Mouse (Mus musculus) midbrain, postnatal 0 days (tissue): ENCODE results near the gene Epha2. TPM values are rescaled to one million over a fixed set of nuclear protein-coding genes. Genes with fewer than 3 reads are reported as not detected.

Experiments
- ATAC-seq: fragments of 200-750 bp; cut with Nextera tagmentation; 2 replicates; pipeline ENCODE4 v1.8.0; 2017; ENCODE audit warnings: moderate number of reproducible peaks, mild to moderate bottlenecking, moderate TSS enrichment, moderate library complexity; ENCODE audit not compliant: low FRiP score
- DNase-seq: peaks from one replicate; pipeline ENCODE4 v3.0.0-alpha.2; 2015; ENCODE audit warnings: low spot score
- H3K27ac ChIP-seq: fragments of 300-500 bp; sonication (generic); 2 replicates; pipeline ENCODE4 v1.5.1; 2014; ENCODE audit warnings: low read depth, mild to moderate bottlenecking, low read length, mixed read lengths
- H3K27me3 ChIP-seq: fragments of 300-500 bp; sonication (generic); 2 replicates; pipeline ENCODE4 v1.6.1; 2014; ENCODE audit warnings: low read length, control low read depth, mixed read lengths; ENCODE audit not compliant: insufficient read depth
- H3K36me3 ChIP-seq: fragments of 300-500 bp; sonication (generic); 2 replicates; pipeline ENCODE4 v1.6.1; 2014; ENCODE audit warnings: low read length, control low read depth, mixed read lengths; ENCODE audit not compliant: insufficient read depth
- H3K4me1 ChIP-seq: fragments of 300-500 bp; sonication (generic); 2 replicates; pipeline ENCODE4 v1.6.1; 2014; ENCODE audit warnings: mild to moderate bottlenecking, control low read depth, antibody characterized with exemption, low read length, mixed read lengths; ENCODE audit not compliant: insufficient read depth
- H3K4me2 ChIP-seq: fragments of 300-500 bp; sonication (generic); 2 replicates; pipeline ENCODE4 v1.6.1; 2014; ENCODE audit warnings: low read depth, mild to moderate bottlenecking, low read length, mixed read lengths; ENCODE audit not compliant: poor library complexity, severe bottlenecking
- H3K4me3 ChIP-seq: fragments of 300-500 bp; sonication (generic); 2 replicates; pipeline ENCODE4 v1.5.1; 2014; ENCODE audit warnings: low read depth, mild to moderate bottlenecking, low read length, moderate library complexity
- H3K9ac ChIP-seq: fragments of 300-500 bp; sonication (generic); replicated peaks from 2 replicates; pipeline ENCODE4 v1.6.1; 2014; ENCODE audit warnings: mild to moderate bottlenecking, low read length, moderate library complexity, mixed read lengths; ENCODE audit not compliant: poor library complexity, severe bottlenecking
- H3K9me3 ChIP-seq: fragments of 300-500 bp; sonication (generic); 2 replicates; pipeline ENCODE4 v1.6.1; 2016; ENCODE audit warnings: low read length, control low read depth
- CTCF ChIP-seq: IDR thresholded peaks from 2 replicates; pipeline ENCODE4 v1.5.1; 2016; ENCODE audit warnings: antibody characterized with exemption, mild to moderate bottlenecking
- WGBS: fragments of 180-500 bp; shearing (Covaris S2); extraction: QIAGEN DNeasy Blood & Tissue Kit; methylation state at CpG from one replicate; pipeline ENCODE4 v1.1.7; 2014; 5-methylcytosine and 5-hydroxymethylcytosine counted together
- polyA plus RNA-seq: library from polyadenylated mRNA; unstranded; fragments of >200 nt; fragmentation: Nextera tagmentation; extraction: Ambion mirVana; gene quantifications from 2 replicates; pipeline ENCODE4 v1.2.1, GENCODE M21; 2015
- total RNA-seq: library from RNA; depleted of rRNA; stranded (reverse); fragments of >200 nt; gene quantifications from 2 replicates; pipeline ENCODE4 v1.2.3, GENCODE M21; 2014

The Epha2 gene
- total and polyA plus RNA-seq, 2 experiments from 2014 or later = 0.30 to 3.1 TPM

DNA sequence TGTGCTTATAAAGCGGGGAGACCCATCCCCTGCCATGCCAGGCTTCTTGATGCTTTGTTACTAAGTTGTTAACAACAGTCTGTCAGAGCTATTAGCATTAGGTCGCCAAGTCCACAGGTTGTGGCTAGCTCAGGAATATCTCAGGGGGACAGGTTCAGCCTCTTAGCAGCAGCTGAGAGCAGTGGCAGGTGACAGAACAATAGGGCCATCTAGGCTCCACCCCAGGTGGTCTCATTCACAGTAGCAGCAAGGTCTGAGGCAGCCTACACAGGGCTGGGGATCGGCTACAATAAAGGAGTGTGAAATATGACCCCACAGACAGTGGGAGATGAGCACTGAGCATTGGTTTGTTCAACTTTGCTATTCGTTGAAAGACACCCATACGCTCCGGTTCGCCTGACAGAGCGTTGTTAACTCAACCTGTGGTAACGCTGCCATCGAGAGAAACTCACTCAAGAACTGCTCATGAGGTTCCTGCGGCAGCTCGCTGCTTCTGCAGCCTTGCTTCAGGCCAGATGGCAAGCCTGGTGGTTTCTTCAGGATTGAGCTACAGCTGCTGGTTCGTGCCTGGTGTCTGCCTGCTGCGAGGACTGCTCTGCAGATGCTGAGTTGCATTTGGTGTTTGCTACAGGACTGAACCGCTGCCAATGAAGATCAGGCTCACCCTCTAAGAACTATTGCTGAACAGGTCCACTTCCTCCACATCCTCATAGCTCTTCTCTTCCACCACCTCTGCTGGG, 30.7 kb upstream of the Epha2 start:
- H3K9me3 ChIP-seq = no peaks in the 10 kb centered on the region
- ATAC-seq = no peak
- no peak for TF ChIP-seq CTCF
- 0 out of 2 replicates have a peak, but pooled peaks cover 3% of the 10 kb centered on the region for H3K4me1 ChIP-seq
- 60% methylated on average over 15 of the region's 15 CpGs for WGBS
- H3K4me3 ChIP-seq = no peak overlapping the region
- H3K27ac ChIP-seq = no peak overlapping the region
- no peaks in the 10 kb centered on the region for H3K36me3 ChIP-seq
- H3K9ac ChIP-seq = no peak overlapping the region
- no peak for DNase-seq
- no peak overlapping the region for H3K4me2 ChIP-seq
- no peaks in the 10 kb centered on the region for H3K27me3 ChIP-seq

DNA sequence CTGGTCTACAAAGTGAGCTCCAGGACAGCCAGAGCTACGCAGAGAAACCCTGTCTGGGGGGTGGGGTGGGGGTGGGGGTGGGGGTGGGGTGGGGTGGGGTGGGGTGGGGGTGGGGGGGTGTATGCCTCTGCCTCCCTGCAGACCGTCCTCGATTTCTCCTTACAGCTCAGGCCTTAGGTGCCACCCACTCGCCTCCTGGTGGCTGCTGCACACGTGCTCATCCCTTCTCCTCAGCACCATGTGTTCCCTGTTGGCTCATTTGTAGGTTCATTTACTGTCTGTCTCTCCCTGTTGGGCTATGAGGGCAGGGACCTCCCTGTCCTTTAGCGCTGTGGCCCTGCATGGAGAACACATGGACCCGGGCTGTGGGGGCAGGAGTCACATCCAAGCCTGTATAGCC, 29.8 kb upstream of the Epha2 start:
- Histone ChIP-seq H3K27ac (no peak overlapping the region), H3K9me3 (no peaks in the 10 kb centered on the region), H3K4me2 (no peak overlapping the region), H3K4me3 (no peak overlapping the region), H3K36me3 (no peaks in the 10 kb centered on the region), H3K9ac (no peak overlapping the region), H3K27me3 (no peaks in the 10 kb centered on the region), H3K4me1 (0 out of 2 replicates have a peak, but pooled peaks cover 3% of the 10 kb centered on the region)
- DNase-seq (no peak), ATAC-seq (no peak)
- WGBS = 89% methylated on average over 6 of the region's 7 CpGs
- no peak for TF ChIP-seq CTCF

DNA sequence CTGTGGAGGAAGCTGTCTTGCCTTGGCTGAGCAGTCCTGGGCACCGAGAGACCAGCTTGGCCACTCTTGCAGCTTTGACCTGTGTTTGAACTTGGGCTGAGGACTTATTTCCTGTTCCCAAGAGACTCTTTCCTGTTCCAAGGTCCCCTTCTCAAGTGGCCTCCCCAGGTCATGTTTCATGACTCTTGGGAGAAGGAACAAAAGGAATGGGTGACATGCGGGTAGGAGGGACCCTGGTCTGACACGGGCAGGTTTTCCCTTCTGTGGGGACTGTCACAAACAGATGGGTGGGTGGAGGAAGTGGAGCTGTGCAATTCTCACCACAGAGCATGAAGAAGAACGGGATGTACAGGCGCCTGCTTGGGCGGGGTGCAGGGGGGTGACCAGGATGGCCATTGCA, 29.3 kb upstream of the Epha2 start:
- H3K4me2 ChIP-seq = no peak overlapping the region
- 0 out of 2 replicates have a peak, but pooled peaks cover 3% of the 10 kb centered on the region for H3K4me1 ChIP-seq
- no peak overlapping the region for H3K9ac ChIP-seq
- no peak overlapping the region for H3K4me3 ChIP-seq
- H3K9me3 ChIP-seq = no peaks in the 10 kb centered on the region
- 91% methylated on average over 6 of the region's 6 CpGs for WGBS
- no peak overlapping the region for H3K27ac ChIP-seq
- no peaks in the 10 kb centered on the region for H3K36me3 ChIP-seq
- no peak for DNase-seq
- no peak for TF ChIP-seq CTCF
- H3K27me3 ChIP-seq = no peaks in the 10 kb centered on the region
- no peak for ATAC-seq

- no peak overlapping the region for H3K4me3 ChIP-seq
Measured at GRCm38 (mm10) chr4:141272878-141273277, 28.2 kb upstream of the Epha2 start.

GRCm38 (mm10) chr4:141273296-141273695, 27.7 kb upstream of the Epha2 start:
- Histone ChIP-seq H3K27ac (no peak overlapping the region), H3K36me3 (no peaks in the 10 kb centered on the region), H3K9me3 (no peaks in the 10 kb centered on the region), H3K9ac (no peak overlapping the region), H3K4me3 (no peak overlapping the region), H3K27me3 (no peaks in the 10 kb centered on the region), H3K4me1 (0 out of 2 replicates have a peak, but pooled peaks cover 3% of the 10 kb centered on the region), H3K4me2 (peak overlapping the region; percentile 34)
- ATAC-seq (peak; percentile 86), DNase-seq (peak; percentile 82)
- 20% methylated on average over 12 of the region's 12 CpGs for WGBS
- peak; percentile 100 for TF ChIP-seq CTCF

More at GRCm38 (mm10) chr4:141272878-141273277, 28.2 kb upstream of the Epha2 start:
- DNase-seq = no peak
- Histone ChIP-seq H3K27me3 (no peaks in the 10 kb centered on the region), H3K4me1 (0 out of 2 replicates have a peak, but pooled peaks cover 3% of the 10 kb centered on the region), H3K9me3 (no peaks in the 10 kb centered on the region), H3K9ac (no peak overlapping the region), H3K4me2 (peak overlapping the region; percentile 34), H3K36me3 (no peaks in the 10 kb centered on the region), H3K27ac (no peak overlapping the region)
- no peak for ATAC-seq
- 15% methylated on average over 14 of the region's 14 CpGs for WGBS
- no peak for TF ChIP-seq CTCF
